Mouse (Mus musculus) stomach, embryonic 16.5 days (tissue): ENCODE measurements at regions not wholly inside any gene's neighbourhood (a gene's known extent, or its start where the extent isn't known, plus 50 kb on each side); places are given as distances from the start of the nearest gene placed in this dataset.

ENCODE experiments used
- ATAC-seq: fragments of 200-750 bp; cut with Nextera tagmentation; 2 replicates; pipeline ENCODE4 v1.8.0; 2017; ENCODE audit warnings: moderate number of reproducible peaks, moderate TSS enrichment; ENCODE audit not compliant: insufficient read depth, low FRiP score
- H3K27ac ChIP-seq: fragments of 300-500 bp; sonication (generic); 2 replicates; pipeline ENCODE4 v1.5.1; 2014; ENCODE audit warnings: low read length
- H3K27me3 ChIP-seq: fragments of 300-500 bp; sonication (generic); 2 replicates; pipeline ENCODE4 v1.6.1; 2014; ENCODE audit warnings: low read length, control low read depth, mixed read lengths; ENCODE audit not compliant: control insufficient read depth, insufficient read depth
- H3K36me3 ChIP-seq: fragments of 300-500 bp; sonication (generic); 2 replicates; pipeline ENCODE4 v1.6.1; 2014; ENCODE audit warnings: low read length; ENCODE audit not compliant: control insufficient read depth, insufficient read depth
- H3K4me1 ChIP-seq: fragments of 300-500 bp; sonication (generic); 2 replicates; pipeline ENCODE4 v1.6.1; 2014; ENCODE audit warnings: low read length, control low read depth, mixed read lengths; ENCODE audit not compliant: control insufficient read depth, insufficient read depth
- H3K4me2 ChIP-seq: fragments of 300-500 bp; sonication (generic); 2 replicates; pipeline ENCODE4 v1.6.1; 2014; ENCODE audit warnings: low read depth, low read length, mixed read lengths
- H3K4me3 ChIP-seq: fragments of 300-500 bp; sonication (generic); replicated peaks from 2 replicates; pipeline ENCODE4 v1.5.1; 2014; ENCODE audit warnings: mild to moderate bottlenecking, low read length
- H3K9ac ChIP-seq: fragments of 300-500 bp; sonication (generic); 2 replicates; pipeline ENCODE4 v1.6.1; 2014; ENCODE audit warnings: low read length
- H3K9me3 ChIP-seq: fragments of 300-500 bp; sonication (generic); replicated peaks from 2 replicates; pipeline ENCODE4 v1.6.1; 2016; ENCODE audit warnings: low read length, control low read depth; ENCODE audit not compliant: control insufficient read depth
- WGBS: fragments of 180-500 bp; shearing (Covaris S2); extraction: QIAGEN DNeasy Blood & Tissue Kit; methylation state at CpG from one replicate; pipeline ENCODE4 v1.1.7; 2014; 5-methylcytosine and 5-hydroxymethylcytosine counted together

DNA sequence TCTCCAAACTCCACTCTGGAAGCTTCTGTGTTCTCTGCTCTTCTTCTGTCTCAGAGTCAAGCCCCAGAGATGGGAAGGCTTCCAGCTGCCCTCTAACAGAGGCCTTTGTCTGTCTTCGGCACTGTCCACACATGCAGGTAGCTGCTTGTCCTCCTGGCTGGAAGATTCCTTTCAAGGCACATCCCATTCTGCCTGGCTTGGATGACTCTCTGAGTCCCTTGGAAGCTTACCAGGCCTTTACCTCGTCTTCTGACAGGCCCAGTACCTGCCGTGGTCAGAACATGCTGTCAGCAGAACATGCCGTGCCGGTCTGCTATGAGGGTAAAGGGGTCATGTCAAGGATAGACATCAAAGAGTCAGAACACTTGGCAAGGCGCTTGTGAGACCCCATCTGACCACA, 181.8 kb upstream of the Nectin1 start:
- no peaks in the 10 kb centered on the region for H3K27me3 ChIP-seq
- ATAC-seq: no peak
- no peaks in the 10 kb centered on the region for H3K4me1 ChIP-seq
- no peak overlapping the region for H3K4me2 ChIP-seq
- H3K4me3 ChIP-seq: no peak overlapping the region
- H3K9ac ChIP-seq: no peak overlapping the region
- no peak overlapping the region for H3K27ac ChIP-seq
- 78% methylated on average over 6 of the region's 6 CpGs for WGBS
- H3K36me3 ChIP-seq: no peaks in the 10 kb centered on the region
- H3K9me3 ChIP-seq: no peaks in the 10 kb centered on the region

DNA sequence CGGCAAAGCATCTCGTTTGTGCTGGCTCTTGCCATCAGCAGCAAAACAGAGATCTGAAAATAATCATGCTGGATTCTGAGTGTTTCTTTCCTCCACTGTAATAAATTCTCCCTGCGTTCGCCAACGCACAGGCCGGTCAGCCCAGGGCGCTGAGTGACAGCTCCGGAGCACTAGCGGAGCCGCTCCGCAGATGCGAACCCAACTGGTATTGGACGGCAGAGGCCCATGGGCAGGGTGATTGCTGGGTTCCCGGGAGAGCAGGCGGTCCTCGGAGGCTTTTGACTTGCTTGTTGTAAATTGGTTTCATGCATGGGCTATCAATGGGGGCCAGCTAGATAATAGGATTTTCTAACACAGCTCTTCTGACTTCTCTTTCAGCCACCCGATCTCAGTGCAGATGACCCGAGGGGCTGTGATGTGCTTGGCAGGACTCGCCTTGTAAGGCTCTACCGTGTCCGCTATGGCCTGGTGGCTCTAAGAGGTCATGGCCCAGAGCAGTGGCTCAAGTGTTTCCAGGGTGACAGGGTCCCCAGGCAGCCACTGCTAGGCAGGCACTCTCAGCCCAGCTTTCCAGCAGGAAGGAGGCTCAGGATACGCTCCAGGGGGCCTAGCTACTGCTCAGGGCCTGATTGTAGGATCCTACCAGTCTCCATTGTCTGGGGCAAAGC, 179.4 kb upstream of the Nectin1 start:
- no peak overlapping the region for H3K4me3 ChIP-seq
- H3K4me1 ChIP-seq: no peaks in the 10 kb centered on the region
- no peak overlapping the region for H3K9ac ChIP-seq
- H3K9me3 ChIP-seq: no peaks in the 10 kb centered on the region
- H3K4me2 ChIP-seq: no peak overlapping the region
- WGBS: 83% methylated on average over 22 of the region's 22 CpGs
- H3K36me3 ChIP-seq: no peaks in the 10 kb centered on the region
- H3K27me3 ChIP-seq: no peaks in the 10 kb centered on the region
- H3K27ac ChIP-seq: no peak overlapping the region
- no peak for ATAC-seq

GRCm38 (mm10) chr9:43568851-43569250, 174.9 kb upstream of the Nectin1 start:
- Histone ChIP-seq H3K4me2 (no peak overlapping the region), H3K4me1 (no peaks in the 10 kb centered on the region), H3K9ac (no peak overlapping the region), H3K27ac (no peak overlapping the region), H3K9me3 (no peaks in the 10 kb centered on the region), H3K4me3 (no peak overlapping the region), H3K36me3 (no peaks in the 10 kb centered on the region), H3K27me3 (no peaks in the 10 kb centered on the region)
- no peak for ATAC-seq
- WGBS: 50% methylated on average over 4 of the region's 4 CpGs

GRCm38 (mm10) chr9:43571086-43571485, 172.7 kb upstream of the Nectin1 start:
- Histone ChIP-seq H3K9me3 (no peaks in the 10 kb centered on the region), H3K4me1 (no peaks in the 10 kb centered on the region), H3K9ac (no peak overlapping the region), H3K36me3 (no peaks in the 10 kb centered on the region), H3K4me3 (no peak overlapping the region), H3K4me2 (no peak overlapping the region), H3K27ac (no peak overlapping the region), H3K27me3 (no peaks in the 10 kb centered on the region)
- ATAC-seq: no peak
- WGBS: 70% methylated on average over 6 of the region's 6 CpGs

- H3K36me3 ChIP-seq: no peaks in the 10 kb centered on the region
- H3K9ac ChIP-seq: no peak overlapping the region
- ATAC-seq: no peak
- H3K9me3 ChIP-seq: no peaks in the 10 kb centered on the region
- no peak overlapping the region for H3K4me2 ChIP-seq
- H3K27me3 ChIP-seq: no peaks in the 10 kb centered on the region
- H3K27ac ChIP-seq: no peak overlapping the region
- no peaks in the 10 kb centered on the region for H3K4me1 ChIP-seq
- WGBS: 81% methylated on average over 6 of the region's 6 CpGs
- H3K4me3 ChIP-seq: no peak overlapping the region
Observed at GRCm38 (mm10) chr9:43575659-43576058, 168.1 kb upstream of the Nectin1 start.

DNA sequence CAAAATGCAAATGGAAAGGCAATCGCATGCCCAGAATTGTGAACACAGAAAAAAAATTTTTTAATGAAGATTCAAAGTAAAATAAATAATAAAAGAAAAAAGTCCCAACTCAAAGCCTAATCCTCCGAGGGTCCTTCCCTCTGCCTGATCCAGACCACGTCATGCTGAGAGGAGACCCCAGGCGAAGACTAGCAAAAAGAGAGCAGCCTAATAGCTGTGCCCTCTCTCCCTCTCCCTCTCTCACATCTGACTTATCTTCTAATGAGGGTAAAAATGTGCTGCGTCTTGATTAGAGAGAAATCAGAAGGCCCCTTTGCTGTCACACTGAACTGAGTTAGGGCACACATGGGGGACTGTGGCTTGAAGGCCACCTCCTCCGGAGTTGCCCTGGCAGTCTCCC, 163.1 kb upstream of the Nectin1 start:
- Histone ChIP-seq H3K36me3 (no peaks in the 10 kb centered on the region), H3K4me1 (no peaks in the 10 kb centered on the region), H3K27me3 (no peaks in the 10 kb centered on the region), H3K4me2 (no peak overlapping the region), H3K9ac (no peak overlapping the region), H3K27ac (no peak overlapping the region), H3K9me3 (no peaks in the 10 kb centered on the region), H3K4me3 (no peak overlapping the region)
- ATAC-seq: no peak
- 49% methylated on average over 6 of the region's 6 CpGs for WGBS

DNA sequence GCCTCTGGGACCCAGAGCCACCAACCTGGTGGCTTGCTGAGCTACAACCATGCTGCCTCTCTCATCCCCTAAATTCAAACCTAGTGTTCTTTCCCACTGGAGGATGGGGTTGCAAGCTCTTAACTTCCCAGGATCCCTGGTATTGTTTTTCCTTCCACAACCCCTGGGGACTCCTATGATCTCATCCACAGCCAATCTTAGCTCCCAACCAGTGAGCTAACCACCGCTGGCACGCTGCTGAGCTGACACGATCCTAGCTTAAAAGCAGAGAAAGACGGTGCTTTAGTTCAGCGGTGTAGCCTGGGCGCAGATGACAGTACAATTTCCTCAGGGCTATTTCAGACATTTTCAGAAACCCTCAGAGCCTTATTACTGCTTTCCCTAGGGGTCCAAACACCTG, 158.2 kb upstream of the Nectin1 start:
- no peak for ATAC-seq
- H3K36me3 ChIP-seq: no peaks in the 10 kb centered on the region
- H3K4me1 ChIP-seq: no peaks in the 10 kb centered on the region
- H3K27me3 ChIP-seq: no peaks in the 10 kb centered on the region
- 72% methylated on average over 6 of the region's 6 CpGs for WGBS
- H3K27ac ChIP-seq: no peak overlapping the region
- no peak overlapping the region for H3K4me3 ChIP-seq
- no peak overlapping the region for H3K9ac ChIP-seq
- no peak overlapping the region for H3K4me2 ChIP-seq
- no peaks in the 10 kb centered on the region for H3K9me3 ChIP-seq

DNA sequence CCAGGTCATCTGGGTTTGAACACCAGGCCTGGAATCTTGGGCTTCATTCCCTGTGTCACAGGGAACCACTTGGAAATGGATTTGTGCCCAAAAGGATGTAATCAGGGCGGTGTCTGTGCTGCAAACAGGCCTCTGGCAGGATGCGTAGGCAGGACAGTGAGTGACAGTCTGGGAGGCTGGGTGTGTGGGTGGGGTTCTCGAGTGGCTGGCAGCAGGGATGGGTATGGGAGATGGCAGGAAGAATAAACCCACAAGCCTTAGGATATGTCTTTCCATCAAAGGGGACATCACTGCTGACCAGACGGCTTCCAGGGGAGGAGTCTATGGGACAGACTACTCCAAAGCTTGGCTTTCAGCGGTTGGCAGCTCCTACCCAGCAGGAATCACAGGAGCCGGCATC, 150.5 kb upstream of the Nectin1 start:
- H3K27me3 ChIP-seq: no peaks in the 10 kb centered on the region
- ATAC-seq: no peak
- H3K27ac ChIP-seq: no peak overlapping the region
- no peaks in the 10 kb centered on the region for H3K9me3 ChIP-seq
- H3K4me3 ChIP-seq: no peak overlapping the region
- no peak overlapping the region for H3K9ac ChIP-seq
- no peaks in the 10 kb centered on the region for H3K36me3 ChIP-seq
- WGBS: 69% methylated on average over 6 of the region's 6 CpGs
- H3K4me1 ChIP-seq: no peaks in the 10 kb centered on the region
- no peak overlapping the region for H3K4me2 ChIP-seq

DNA sequence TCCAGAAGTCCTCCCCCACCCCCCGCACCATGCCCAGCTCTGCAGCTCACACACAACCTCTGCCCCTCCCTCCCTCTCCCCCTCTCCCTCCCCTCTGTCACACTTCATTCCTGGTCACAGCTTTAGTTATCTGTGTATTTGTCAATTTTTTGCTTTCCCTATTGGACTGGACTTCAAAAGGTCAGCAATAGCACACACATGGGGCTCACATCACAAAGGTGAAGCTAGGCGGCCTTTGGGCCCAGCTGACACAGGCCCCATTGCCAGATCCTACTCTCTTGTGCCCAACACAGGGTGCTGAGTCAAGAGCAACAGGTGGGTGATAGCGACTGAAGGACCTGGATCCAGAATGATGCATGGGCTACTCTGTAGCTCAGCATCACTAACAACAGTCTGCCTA, 149.0 kb upstream of the Nectin1 start:
- no peak for ATAC-seq
- Histone ChIP-seq H3K4me2 (no peak overlapping the region), H3K36me3 (no peaks in the 10 kb centered on the region), H3K4me3 (no peak overlapping the region), H3K9me3 (no peaks in the 10 kb centered on the region), H3K27ac (no peak overlapping the region), H3K27me3 (no peaks in the 10 kb centered on the region), H3K4me1 (no peaks in the 10 kb centered on the region), H3K9ac (no peak overlapping the region)
- WGBS: 72% methylated on average over 3 of the region's 3 CpGs

- WGBS: 75% methylated on average over 4 of the region's 4 CpGs
- H3K27me3 ChIP-seq: no peaks in the 10 kb centered on the region
- no peak overlapping the region for H3K4me3 ChIP-seq
- ATAC-seq: no peak
- H3K9ac ChIP-seq: no peak overlapping the region
- no peaks in the 10 kb centered on the region for H3K4me1 ChIP-seq
- no peak overlapping the region for H3K27ac ChIP-seq
- H3K9me3 ChIP-seq: no peaks in the 10 kb centered on the region
- no peaks in the 10 kb centered on the region for H3K36me3 ChIP-seq
- no peak overlapping the region for H3K4me2 ChIP-seq
Observed at GRCm38 (mm10) chr9:43595461-43595860, 148.3 kb upstream of the Nectin1 start.
